Mouse (Mus musculus) heart, adult 2 months (tissue): ENCODE measurements around the gene 1700025G04Rik.

Experiments
- CTCF ChIP-seq: fragments of 200-600 bp; IDR thresholded peaks from 2 replicates; pipeline ENCODE4 v1.8.1; 2022; ENCODE audit warnings: antibody characterized with exemption, mild to moderate bottlenecking, moderate library complexity
- EP300 ChIP-seq: fragments of 200-500 bp; IDR thresholded peaks from 2 replicates; pipeline ENCODE4 v1.6.1; 2011; ENCODE audit warnings: low read depth, low read length, control low read depth; ENCODE audit not compliant: insufficient read depth
- POLR2A ChIP-seq: fragments of 200-500 bp; IDR thresholded peaks from 2 replicates; pipeline ENCODE4 v1.6.1; 2011; ENCODE audit warnings: mild to moderate bottlenecking, low read depth, low read length, control low read depth; ENCODE audit not compliant: insufficient read depth

GRCm38 (mm10) chr1:151914494-151914893 is 175.4 kb downstream of the 1700025G04Rik start:
- TF ChIP-seq POLR2A (no peak), CTCF (no peak), EP300 (no peak)
